Mouse (Mus musculus): ENCODE results near the gene Tsc2. TPM values are rescaled to one million over a fixed set of nuclear protein-coding genes. Genes with fewer than 3 reads are reported as not detected.
A peak's percentile ranks its signal among the peaks of the same experiment; 100 is the strongest.
"Not testable (repeated sequence)": the region's sequence is repeated elsewhere in the genome, so short reads cannot be mapped to it uniquely, and the experiment has no call there.

Gene Tsc2
- polyA plus RNA-seq, 1 experiment from 2014 or later = 18.6 TPM

DNA sequence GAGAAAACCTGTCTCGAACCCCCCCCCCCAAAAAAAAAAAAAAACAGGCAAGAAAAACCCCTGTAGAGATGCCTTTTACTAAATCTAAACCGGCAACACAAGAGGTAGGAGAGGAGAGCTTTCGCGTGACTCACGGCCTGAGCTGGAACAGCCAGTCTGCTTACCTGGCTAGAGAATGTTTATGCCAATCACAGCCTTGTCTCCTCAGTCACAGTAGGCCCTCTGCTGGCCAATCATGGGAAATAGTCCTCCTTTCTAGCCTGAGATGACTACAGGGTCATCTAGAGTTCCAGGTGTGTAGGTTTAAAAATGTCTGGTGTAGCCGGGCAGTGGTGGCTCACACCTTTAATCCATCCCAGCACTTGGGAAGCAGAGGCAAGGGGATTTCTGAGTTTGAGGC lies 35.0 kb upstream of the Tsc2 start:
- DNase-seq = peak; percentile 55
- H3K9ac ChIP-seq = no peak overlapping the region
- no peaks in the 10 kb centered on the region for H3K9me3 ChIP-seq (replicated peaks)
- H3K27me3 ChIP-seq = peaks cover 6% of the 10 kb centered on the region
- ATAC-seq (ENCODE audit: low read depth) = no peak
- 22% methylated on average over 6 of the region's 6 CpGs for WGBS (ENCODE audit: insufficient replicate concordance)
- no peaks in the 10 kb centered on the region for H3K36me3 ChIP-seq
- H3K4me3 ChIP-seq (replicated peaks) = no peak overlapping the region
- no peak overlapping the region for H3K4me2 ChIP-seq
- H3K27ac ChIP-seq = no peak overlapping the region
- peaks cover 40% of the 10 kb centered on the region for H3K4me1 ChIP-seq (replicated peaks)

DNA sequence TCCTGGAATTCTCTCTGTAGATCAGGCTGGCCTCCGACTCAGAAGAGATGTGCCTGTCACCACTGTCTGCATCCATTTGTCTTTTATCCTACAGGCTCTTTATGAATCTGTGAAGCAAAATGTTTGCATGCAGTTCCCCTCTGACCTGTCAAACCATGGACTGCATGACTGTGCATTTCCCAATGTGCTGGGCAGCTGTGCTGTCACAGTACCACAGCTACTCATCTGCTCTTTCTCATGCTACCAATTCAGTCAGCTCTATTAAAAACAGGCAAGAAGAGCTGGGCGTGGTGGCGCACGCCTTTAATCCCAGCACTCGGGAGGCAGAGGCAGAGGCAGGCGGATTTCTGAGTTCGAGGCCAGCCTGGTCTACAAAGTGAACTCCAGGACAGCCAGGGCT lies 34.6 kb upstream of the Tsc2 start:
- H3K27me3 ChIP-seq; H3K36me3 ChIP-seq; DNase-seq; H3K9me3 ChIP-seq (replicated peaks); H3K9ac ChIP-seq; ATAC-seq (ENCODE audit: low read depth); H3K4me3 ChIP-seq (replicated peaks); H3K4me2 ChIP-seq; H3K27ac ChIP-seq: not testable (repeated sequence)
- peaks cover 36% of the 10 kb centered on the region for H3K4me1 ChIP-seq (replicated peaks)
- WGBS (ENCODE audit: insufficient replicate concordance) = 52% methylated on average over 7 of the region's 7 CpGs

DNA sequence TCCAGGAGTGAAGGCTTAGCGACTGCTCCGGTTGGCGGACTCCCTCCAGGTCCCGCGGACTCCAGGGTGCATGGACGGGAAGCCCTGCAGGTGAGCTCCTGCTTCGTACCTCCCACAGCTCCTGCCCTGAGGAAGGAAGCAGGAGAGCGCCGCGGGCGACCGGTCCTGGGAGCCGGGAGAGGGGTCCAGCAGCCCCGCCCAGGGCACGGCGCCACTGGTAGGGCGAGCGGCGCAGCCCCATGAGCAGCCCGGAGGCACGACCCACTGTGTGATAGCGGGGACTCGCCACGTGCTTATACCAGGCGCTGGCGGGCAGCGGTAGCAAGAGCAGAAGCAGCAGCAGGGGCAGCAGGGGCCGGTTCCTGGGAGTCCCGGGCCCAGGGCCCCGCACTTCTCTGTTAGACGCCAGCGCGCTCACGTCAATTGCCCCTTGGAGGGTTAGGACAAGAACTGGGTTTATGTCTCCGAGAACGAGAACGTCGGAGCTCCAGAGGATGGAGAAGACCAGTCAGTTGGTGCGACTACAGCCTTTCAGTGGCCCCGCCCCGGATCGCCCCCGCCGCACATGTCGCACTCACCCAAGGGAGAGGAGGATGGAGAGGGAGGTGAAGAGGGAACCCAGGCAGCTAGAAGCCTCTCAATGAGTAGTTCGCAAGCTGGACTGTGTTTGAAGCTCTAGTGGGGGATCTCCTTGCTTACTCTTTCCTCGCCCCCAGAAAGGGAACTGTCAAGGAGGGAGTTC lies 25.8 kb upstream of the Tsc2 start, which contains the start of gene Npw:
TSS of gene Npw (minus strand) at position 441 of the 742 bp plus-strand sequence.
- DNase-seq = no peak
- Histone ChIP-seq H3K36me3 (no peaks in the 10 kb centered on the region), H3K9me3 (replicated peaks) (no peaks in the 10 kb centered on the region), H3K4me2 (peak within 1 kb of the TSS; percentile 66), H3K4me1 (replicated peaks) (peaks cover 18% of the 10 kb centered on the region), H3K27me3 (peaks cover 63% of the 10 kb centered on the region), H3K9ac (no peak within 1 kb of the TSS), H3K4me3 (replicated peaks) (peak within 1 kb of the TSS; percentile 48), H3K27ac (no peak within 1 kb of the TSS)
- peak; percentile 53; the same call in 1 of the 2 replicates for ATAC-seq (ENCODE audit: low read depth)
- WGBS (ENCODE audit: insufficient replicate concordance) = 2% methylated on average over 47 of the region's 47 CpGs

DNA sequence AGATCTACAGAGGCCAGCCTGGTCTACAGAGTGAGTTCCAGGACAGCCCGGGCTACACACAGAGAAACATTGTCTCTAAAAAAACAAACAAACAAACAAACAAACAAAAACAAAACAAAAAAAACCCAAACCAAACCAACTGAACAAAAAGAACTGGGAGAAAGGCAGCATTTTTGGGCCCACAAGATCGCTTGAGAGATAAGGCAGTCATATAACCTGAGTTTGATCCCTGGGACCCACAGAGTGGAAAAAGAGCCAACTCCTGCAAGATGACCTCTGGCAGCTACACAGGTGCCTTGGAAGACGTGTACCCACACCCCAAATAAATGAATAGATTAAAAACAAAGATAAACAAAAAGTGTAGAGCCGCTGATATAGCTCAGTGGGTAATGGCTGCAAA lies 22.5 kb upstream of the Tsc2 start:
- peaks cover 24% of the 10 kb centered on the region for H3K4me1 ChIP-seq (replicated peaks)
- no peaks in the 10 kb centered on the region for H3K9me3 ChIP-seq (replicated peaks)
- DNase-seq (no peak), ATAC-seq (ENCODE audit: low read depth) (no peak)
- H3K27ac ChIP-seq = no peak overlapping the region
- no peaks in the 10 kb centered on the region for H3K36me3 ChIP-seq
- H3K4me2 ChIP-seq = no peak overlapping the region
- no peak overlapping the region for H3K9ac ChIP-seq
- peaks cover 71% of the 10 kb centered on the region for H3K27me3 ChIP-seq
- 49% methylated on average over 4 of the region's 4 CpGs for WGBS (ENCODE audit: insufficient replicate concordance)
- H3K4me3 ChIP-seq (replicated peaks) = no peak overlapping the region

DNA sequence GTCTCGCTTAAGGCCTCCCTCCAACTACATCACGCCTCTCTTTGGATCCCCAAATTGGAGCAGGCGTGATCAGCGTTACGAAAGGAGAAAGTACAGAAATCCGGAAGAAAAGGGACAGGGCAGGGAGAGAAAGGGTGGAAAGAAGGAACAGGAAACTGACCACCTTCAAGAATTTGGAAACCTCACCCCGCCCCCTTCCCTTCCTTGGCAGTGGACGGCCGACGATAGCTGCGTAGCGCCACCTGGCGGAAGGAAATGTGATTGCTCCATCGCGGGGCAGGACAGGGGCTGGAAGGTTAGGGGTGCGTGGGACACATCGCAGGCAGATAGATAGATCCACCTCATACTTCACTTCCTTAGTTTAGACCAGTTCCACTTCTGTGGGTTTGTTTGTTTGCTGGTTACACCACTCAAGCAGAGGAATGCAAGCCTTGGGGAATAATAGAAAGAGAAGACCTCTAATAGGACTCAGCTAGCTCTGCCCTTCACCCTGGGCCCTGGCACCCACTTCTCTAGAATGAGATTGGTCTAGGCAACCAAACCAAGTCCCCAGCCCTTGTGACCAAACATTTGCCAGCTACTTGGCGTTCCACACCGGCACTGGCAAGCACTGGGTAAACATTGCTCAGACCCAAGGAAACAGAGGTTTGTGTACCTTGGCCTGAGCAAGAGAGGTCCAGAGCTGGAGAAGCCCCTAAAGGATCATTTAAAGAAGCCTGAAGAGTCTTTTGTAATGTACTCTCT lies 21.7 kb upstream of the Tsc2 start:
- no peak overlapping the region for H3K27ac ChIP-seq
- peaks cover 71% of the 10 kb centered on the region for H3K27me3 ChIP-seq
- 6% methylated on average over 19 of the region's 19 CpGs for WGBS (ENCODE audit: insufficient replicate concordance)
- H3K9me3 ChIP-seq (replicated peaks) = no peaks in the 10 kb centered on the region
- peak; percentile 42 for ATAC-seq (ENCODE audit: low read depth)
- peak overlapping the region; percentile 38 for H3K4me2 ChIP-seq
- no peaks in the 10 kb centered on the region for H3K36me3 ChIP-seq
- H3K4me1 ChIP-seq (replicated peaks) = peaks cover 30% of the 10 kb centered on the region
- H3K9ac ChIP-seq = peak overlapping the region; percentile 18; the same call in 1 of the 2 replicates
- no peak for DNase-seq
- H3K4me3 ChIP-seq (replicated peaks) = no peak overlapping the region; the same call in 1 of the 2 replicates

DNA sequence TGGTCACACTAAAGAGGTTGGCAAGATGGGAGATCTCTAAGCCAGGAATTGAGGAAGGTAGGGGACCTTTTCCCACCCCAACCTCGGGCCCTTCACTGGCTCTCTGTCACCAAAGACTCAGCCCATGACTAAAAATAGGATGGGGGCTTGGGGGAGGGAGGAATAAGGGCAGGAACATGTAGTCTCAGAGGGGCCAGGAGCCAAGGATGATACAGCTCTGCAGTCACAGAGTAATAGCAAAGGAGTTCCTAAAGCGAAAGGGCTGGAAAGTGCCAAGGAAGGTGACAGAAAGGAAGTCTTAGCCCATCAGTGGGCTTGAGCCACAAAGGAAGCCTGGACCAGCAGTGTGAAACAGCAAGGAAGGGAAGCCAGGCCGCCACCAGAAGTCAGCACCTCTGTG lies 19.4 kb upstream of the Tsc2 start:
- Histone ChIP-seq H3K9ac (no peak overlapping the region), H3K4me1 (replicated peaks) (peaks cover 21% of the 10 kb centered on the region), H3K27ac (no peak overlapping the region), H3K36me3 (no peaks in the 10 kb centered on the region), H3K4me3 (replicated peaks) (no peak overlapping the region), H3K27me3 (peaks cover 70% of the 10 kb centered on the region), H3K9me3 (replicated peaks) (no peaks in the 10 kb centered on the region), H3K4me2 (no peak overlapping the region)
- WGBS (ENCODE audit: insufficient replicate concordance) = 37% methylated on average over 3 of the region's 3 CpGs
- ATAC-seq (ENCODE audit: low read depth) = no peak
- DNase-seq = no peak

DNA sequence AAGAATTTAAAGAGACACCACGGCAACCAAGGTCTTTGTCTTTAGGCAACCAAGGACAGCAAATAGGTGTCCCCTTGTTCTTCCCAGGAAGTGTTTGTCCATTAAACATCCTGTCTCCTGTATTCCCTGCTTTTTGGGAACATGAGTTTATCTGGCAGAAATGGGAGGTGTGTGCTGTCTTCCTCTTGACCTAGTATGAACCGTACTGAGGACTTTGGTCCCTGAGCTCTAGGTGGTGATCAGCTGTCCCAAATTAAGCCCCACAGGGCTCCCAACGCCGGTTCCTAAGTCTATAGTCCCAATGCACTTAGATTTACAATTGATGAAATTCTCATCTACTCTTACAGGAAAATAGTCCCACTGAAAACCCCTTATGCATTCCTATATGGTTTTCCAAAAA lies 18.3 kb upstream of the Tsc2 start:
- H3K27ac ChIP-seq = no peak overlapping the region
- DNase-seq (no peak), ATAC-seq (ENCODE audit: low read depth) (no peak)
- H3K4me1 ChIP-seq (replicated peaks) = peaks cover 27% of the 10 kb centered on the region
- H3K9me3 ChIP-seq (replicated peaks) = no peaks in the 10 kb centered on the region
- peaks cover 60% of the 10 kb centered on the region for H3K27me3 ChIP-seq
- H3K9ac ChIP-seq = no peak overlapping the region
- H3K4me2 ChIP-seq = no peak overlapping the region
- no peak overlapping the region for H3K4me3 ChIP-seq (replicated peaks)
- no peaks in the 10 kb centered on the region for H3K36me3 ChIP-seq
- WGBS (ENCODE audit: insufficient replicate concordance) = 67% methylated on average over 4 of the region's 4 CpGs

DNA sequence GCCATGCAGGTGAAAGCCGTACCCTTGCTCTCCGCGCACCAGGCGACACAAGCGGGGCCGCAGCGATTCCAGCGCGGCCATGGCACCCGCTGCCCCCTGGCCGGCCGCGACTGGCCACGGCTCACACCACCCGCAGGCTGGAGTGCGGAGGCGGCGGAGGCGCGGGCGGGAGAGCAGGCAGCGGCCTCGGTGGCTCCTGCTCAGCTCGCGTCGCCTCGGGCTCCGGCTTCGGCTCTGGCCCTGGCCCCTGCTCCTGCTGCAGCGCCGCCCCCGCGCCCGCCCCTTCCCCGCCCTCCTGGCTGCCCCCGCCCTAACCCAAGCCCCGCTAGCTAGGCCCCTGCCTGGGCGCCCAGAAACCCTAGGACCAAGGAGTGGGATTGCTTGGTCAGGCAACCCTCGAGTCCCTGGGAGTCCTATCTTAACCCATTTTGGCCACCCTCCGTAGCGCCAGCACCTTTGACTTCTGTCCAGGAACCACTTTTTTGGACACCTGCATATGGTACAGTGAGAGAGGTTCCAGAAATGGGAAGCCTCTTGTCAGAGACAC lies 17.7 kb upstream of the Tsc2 start, which contains the start of gene Slc9a3r2:
TSS of gene Slc9a3r2 (minus strand) at position 258 of the 547 bp plus-strand sequence.
- ATAC-seq (ENCODE audit: low read depth) = peak; percentile 45
- peak within 1 kb of the TSS; percentile 68 for H3K9ac ChIP-seq
- DNase-seq = no peak
- H3K9me3 ChIP-seq (replicated peaks) = no peaks in the 10 kb centered on the region
- no peaks in the 10 kb centered on the region for H3K36me3 ChIP-seq
- H3K27ac ChIP-seq = no peak within 1 kb of the TSS
- H3K4me1 ChIP-seq (replicated peaks) = peaks cover 33% of the 10 kb centered on the region
- H3K4me2 ChIP-seq = peak within 1 kb of the TSS; percentile 82
- peak within 1 kb of the TSS; percentile 62 for H3K4me3 ChIP-seq (replicated peaks)
- under 1% methylated on average over 28 of the region's 41 CpGs for WGBS (ENCODE audit: insufficient replicate concordance)
- peaks cover 60% of the 10 kb centered on the region for H3K27me3 ChIP-seq

DNA sequence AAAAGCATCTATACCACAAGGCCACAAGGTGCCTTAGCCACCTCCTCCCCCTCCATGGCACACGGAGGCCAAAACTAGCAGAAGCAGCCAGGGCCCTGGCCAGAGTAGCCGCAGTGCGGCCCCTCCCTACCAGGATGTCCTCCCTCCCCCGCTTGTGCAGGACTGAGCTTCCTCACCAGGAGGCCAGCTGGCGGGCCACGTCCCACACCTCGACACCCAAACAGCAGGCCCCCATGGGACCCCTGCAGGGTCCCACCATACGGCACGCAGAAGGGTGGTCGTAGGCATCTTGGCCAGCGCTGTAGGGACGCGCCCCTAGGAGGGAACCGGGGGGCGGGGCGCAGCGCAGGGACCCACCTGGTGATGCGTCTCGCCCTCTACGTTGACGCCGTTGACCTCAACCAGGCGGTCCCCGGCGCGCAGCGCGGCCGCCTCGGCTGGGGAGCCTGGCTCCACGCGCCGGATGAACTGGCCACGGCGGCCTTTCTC lies 17.2 kb upstream of the Tsc2 start:
- peaks cover 38% of the 10 kb centered on the region for H3K4me1 ChIP-seq (replicated peaks)

DNA sequence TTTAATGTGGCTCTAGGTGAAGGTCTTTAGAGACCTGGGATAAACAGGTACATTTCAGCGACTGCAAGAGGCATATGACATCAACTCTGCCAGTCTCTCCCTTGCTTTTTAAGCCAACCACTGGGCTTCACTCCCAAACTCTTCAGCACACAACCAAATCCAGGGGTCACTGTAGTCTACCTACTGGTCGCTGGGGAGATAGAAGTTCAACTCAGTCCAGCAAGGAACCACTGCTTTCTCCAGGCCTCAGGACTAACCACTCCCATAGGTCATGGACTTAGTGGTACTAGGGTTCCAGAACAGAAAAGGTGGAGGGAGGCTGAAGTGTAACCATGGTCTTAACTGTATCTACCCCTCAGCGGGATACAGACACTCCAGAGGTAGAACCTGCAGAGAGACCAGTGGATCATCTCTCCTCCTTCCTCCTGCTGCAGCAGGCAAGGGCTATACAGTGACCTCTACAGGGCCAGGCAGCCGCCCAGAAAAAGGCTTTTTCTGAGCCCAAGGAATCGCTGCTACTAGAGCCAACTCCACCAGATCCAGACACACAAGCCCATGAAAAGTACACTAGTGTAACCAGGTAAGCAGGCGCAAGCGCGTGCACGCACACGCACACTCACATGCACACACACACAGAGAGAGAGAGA lies 16.4 kb upstream of the Tsc2 start:
- Histone ChIP-seq H3K4me1 (replicated peaks) (peaks cover 45% of the 10 kb centered on the region), H3K4me3 (replicated peaks) (peak overlapping the region; percentile 62), H3K27me3 (peaks cover 60% of the 10 kb centered on the region), H3K9me3 (replicated peaks) (no peaks in the 10 kb centered on the region), H3K9ac (no peak overlapping the region), H3K36me3 (no peaks in the 10 kb centered on the region), H3K4me2 (peak overlapping the region; percentile 82), H3K27ac (no peak overlapping the region)
- ATAC-seq (ENCODE audit: low read depth) (no peak), DNase-seq (no peak)
- WGBS (ENCODE audit: insufficient replicate concordance) = 67% methylated on average over 10 of the region's 10 CpGs

More for the DNA sequence above, 17.2 kb upstream of the Tsc2 start:
- Histone ChIP-seq H3K27me3 (peaks cover 60% of the 10 kb centered on the region), H3K27ac (no peak overlapping the region), H3K36me3 (no peaks in the 10 kb centered on the region), H3K4me2 (peak overlapping the region; percentile 82), H3K4me3 (replicated peaks) (peak overlapping the region; percentile 62), H3K9me3 (replicated peaks) (no peaks in the 10 kb centered on the region), H3K9ac (peak overlapping the region; percentile 68)
- WGBS (ENCODE audit: insufficient replicate concordance) = 1% methylated on average over 35 of the region's 35 CpGs
- DNase-seq (no peak), ATAC-seq (ENCODE audit: low read depth) (no peak)

DNA sequence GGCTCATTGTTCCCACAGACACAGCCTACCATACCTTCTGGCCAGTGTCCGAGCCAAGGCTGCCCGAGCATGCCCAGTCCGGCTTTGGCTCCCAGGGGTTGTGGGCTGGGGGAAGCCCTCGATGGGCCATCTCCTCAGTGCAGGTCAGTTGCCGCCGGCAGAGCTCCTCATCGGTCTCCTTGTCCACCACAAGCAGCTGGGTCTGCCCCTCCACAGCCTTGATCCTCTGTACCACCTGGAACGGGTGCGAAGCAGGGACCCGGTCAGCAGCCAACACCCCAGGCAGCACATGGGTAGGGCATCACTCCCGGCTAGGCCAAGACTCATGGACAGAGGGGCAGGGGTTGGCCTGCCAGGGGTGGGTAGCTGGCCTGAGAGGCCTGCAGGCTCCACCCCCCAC lies 15.1 kb upstream of the Tsc2 start:
- no peaks in the 10 kb centered on the region for H3K36me3 ChIP-seq
- no peak overlapping the region for H3K4me2 ChIP-seq
- H3K4me3 ChIP-seq (replicated peaks) = no peak overlapping the region
- H3K4me1 ChIP-seq (replicated peaks) = peaks cover 42% of the 10 kb centered on the region
- no peak overlapping the region for H3K9ac ChIP-seq
- ATAC-seq (ENCODE audit: low read depth) (no peak), DNase-seq (no peak)
- H3K27me3 ChIP-seq = peaks cover 56% of the 10 kb centered on the region
- no peaks in the 10 kb centered on the region for H3K9me3 ChIP-seq (replicated peaks)
- H3K27ac ChIP-seq = no peak overlapping the region
- WGBS (ENCODE audit: insufficient replicate concordance) = 72% methylated on average over 11 of the region's 11 CpGs

Measured in liver, embryonic 13.5 days (tissue).